In the genomic region with DNA sequence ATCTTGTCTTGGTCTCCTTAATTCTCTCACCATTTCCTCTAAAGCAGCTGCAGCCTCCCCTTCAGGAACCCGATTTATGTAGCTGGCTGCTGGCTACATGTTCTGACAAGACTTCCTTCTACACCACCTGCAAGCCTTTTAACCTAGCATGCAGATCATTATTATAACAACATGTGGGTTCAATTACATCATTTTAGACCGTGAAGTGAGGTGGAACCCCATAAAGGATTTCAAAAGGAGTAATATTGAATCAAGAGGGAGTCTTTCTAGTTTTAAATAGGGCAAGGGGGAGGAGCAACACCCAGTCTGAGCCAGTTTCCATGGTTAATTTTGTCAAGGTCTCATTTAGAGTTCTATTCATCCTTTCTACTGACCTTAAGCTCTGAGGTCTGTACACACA, we compare ENCODE assay signal across 18 mouse cellular contexts.
"Had no signal": no experiment of that assay in that cellular context is flagged by ENCODE, and none has a peak within 500 bp of the region (broad histone marks: within the 10 kb centered on the region; RNA-seq: fewer than 3 reads in every experiment).

No protein-coding gene starts in this region.

- H3K4me2 ChIP-seq: lung, embryonic 15.5 days; midbrain, embryonic 11.5 days; midbrain, embryonic 13.5 days; midbrain, embryonic 15.5 days; neural tube, embryonic 12.5 days; stomach, embryonic 15.5 days had no signal

- H3K27ac ChIP-seq: lung, embryonic 15.5 days; macrophage; midbrain, embryonic 13.5 days; midbrain, embryonic 15.5 days; neural tube, embryonic 12.5 days; stomach, embryonic 15.5 days; stomach, postnatal 0 days had no signal

- H3K36me3 ChIP-seq: lung, embryonic 15.5 days; midbrain, embryonic 13.5 days; midbrain, embryonic 15.5 days; neural tube, embryonic 12.5 days; stomach, embryonic 15.5 days had no signal

- H3K9me3 ChIP-seq: lung, embryonic 15.5 days; midbrain, embryonic 13.5 days; midbrain, embryonic 15.5 days; neural tube, embryonic 12.5 days; stomach, embryonic 15.5 days had no signal

- H3K4me3 ChIP-seq: lung, embryonic 15.5 days; megakaryocyte, embryonic 14.5 days; midbrain, embryonic 13.5 days; midbrain, embryonic 15.5 days; neural tube, embryonic 12.5 days; stomach, embryonic 15.5 days had no signal

- ATAC-seq: liver, postnatal 0 days; lung, postnatal 0 days; midbrain, embryonic 13.5 days; midbrain, embryonic 15.5 days had no signal

- H3K9ac ChIP-seq: liver, postnatal 0 days; lung, embryonic 15.5 days; midbrain, embryonic 13.5 days; midbrain, embryonic 15.5 days; neural tube, embryonic 12.5 days; stomach, embryonic 15.5 days had no signal

- H3K27me3 ChIP-seq: lung, embryonic 15.5 days; megakaryocyte, embryonic 14.5 days; midbrain, embryonic 13.5 days; midbrain, embryonic 15.5 days; neural tube, embryonic 12.5 days; stomach, embryonic 15.5 days had no signal

- H3K4me1 ChIP-seq: lung, embryonic 15.5 days; megakaryocyte, embryonic 14.5 days; midbrain, embryonic 13.5 days; midbrain, embryonic 15.5 days; neural tube, embryonic 12.5 days; stomach, embryonic 15.5 days had no signal

- DNase-seq: liver, postnatal 0 days; lung, adult 2 months; lung, postnatal 14 days; lung, postnatal 36 days; right cerebral cortex, postnatal 14 days; thymus, adult 2 months; thymus, postnatal 25 days; thymus, postnatal 4 days had no signal
